Mouse (Mus musculus) right cerebral cortex, postnatal 36 days (tissue): Measurements from ENCODE around the gene Fars2.

Experiments
- DNase-seq, 2 experiments: peaks; one replicate each; pipeline ENCODE4 v3.0.0; 2022; ENCODE audit warnings: low spot score in 2 of 2, mixed read lengths in 1 of 2

The Fars2 gene

GRCm38 (mm10) chr13:36218347-36218746 lies 101.1 kb downstream of the Fars2 start:
- DNase-seq: no peak

- no peak for DNase-seq
These were observed 102.3 kb downstream of the Fars2 start for GRCm38 (mm10) chr13:36219506-36219905.

GRCm38 (mm10) chr13:36221897-36222296 lies 104.7 kb downstream of the Fars2 start:
- no peak for DNase-seq

GRCm38 (mm10) chr13:36222721-36223120 lies 105.5 kb downstream of the Fars2 start:
- DNase-seq: no peak

GRCm38 (mm10) chr13:36224431-36224830 lies 107.2 kb downstream of the Fars2 start:
- no peak for DNase-seq

- DNase-seq: no peak
These were observed 125.0 kb downstream of the Fars2 start for GRCm38 (mm10) chr13:36242261-36242660.

GRCm38 (mm10) chr13:36253936-36254335 lies 136.7 kb downstream of the Fars2 start:
- DNase-seq: no peak

GRCm38 (mm10) chr13:36257213-36257612 lies 140.0 kb downstream of the Fars2 start:
- no peak for DNase-seq

GRCm38 (mm10) chr13:36259754-36260153 lies 142.5 kb downstream of the Fars2 start:
- no peak for DNase-seq

GRCm38 (mm10) chr13:36261299-36261698 lies 144.1 kb downstream of the Fars2 start:
- no peak for DNase-seq

GRCm38 (mm10) chr13:36263240-36264095 lies 146.3 kb downstream of the Fars2 start:
- DNase-seq: no peak

GRCm38 (mm10) chr13:36264391-36264790 lies 147.2 kb downstream of the Fars2 start:
- DNase-seq: no peak

- no peak for DNase-seq
These were observed 148.1 kb downstream of the Fars2 start for GRCm38 (mm10) chr13:36265342-36265744.

- no peak for DNase-seq
These were observed 150.2 kb downstream of the Fars2 start for GRCm38 (mm10) chr13:36267399-36267798.

- DNase-seq: no peak
These were observed 153.7 kb downstream of the Fars2 start for GRCm38 (mm10) chr13:36270867-36271266.

- no peak for DNase-seq
These were observed 156.3 kb downstream of the Fars2 start for GRCm38 (mm10) chr13:36273497-36273896.

GRCm38 (mm10) chr13:36276194-36276593 lies 159.0 kb downstream of the Fars2 start:
- DNase-seq: no peak

- DNase-seq: peak; percentile 46 to 60
These were observed 164.8 kb downstream of the Fars2 start for GRCm38 (mm10) chr13:36282018-36282417.

GRCm38 (mm10) chr13:36282785-36283544 lies 165.8 kb downstream of the Fars2 start:
- DNase-seq: peak in 1 of 2 experiments; percentile 14

GRCm38 (mm10) chr13:36283545-36284067 lies 166.4 kb downstream of the Fars2 start:
- DNase-seq: no peak

- DNase-seq: no peak
These were observed 166.9 kb downstream of the Fars2 start for GRCm38 (mm10) chr13:36284097-36284496.

GRCm38 (mm10) chr13:36285235-36285634 lies 168.0 kb downstream of the Fars2 start:
- no peak for DNase-seq

GRCm38 (mm10) chr13:36293511-36293910 lies 176.3 kb downstream of the Fars2 start:
- no peak for DNase-seq
